Mouse (Mus musculus): ENCODE data around the gene Pakap. TPM values are rescaled to one million over a fixed set of nuclear protein-coding genes. Genes with fewer than 3 reads are reported as not detected.

Pakap gene
- polyA plus RNA-seq, 1 experiment, result 0.22 TPM

GRCm38 (mm10) chr4:57906708-57907107, 338.7 kb downstream of the Pakap start:
- peaks cover 2% of the 10 kb centered on the region; the same call in 1 of the 2 replicates for H3K4me1 ChIP-seq (ENCODE audit: control insufficient read depth, insufficient read depth, insufficient read length, low read length)
- no peaks in the 10 kb centered on the region for H3K27me3 ChIP-seq (ENCODE audit: control insufficient read depth, insufficient read depth, low read length)
- no peak overlapping the region for H3K4me3 ChIP-seq (ENCODE audit: low read depth, low read length)
- no peak overlapping the region for H3K27ac ChIP-seq (ENCODE audit: insufficient read depth, low read depth, low read length)
- WGBS, result 48% methylated on average over 2 of the region's 2 CpGs
- H3K36me3 ChIP-seq (ENCODE audit: control insufficient read depth, insufficient read depth, low read length), result peaks cover 17% of the 10 kb centered on the region
- TF ChIP-seq POLR2A (IDR thresholded peaks at IDR 0.05; ENCODE audit: low read depth, low read length), result no peak
- TF ChIP-seq CTCF (IDR thresholded peaks at IDR 0.05; ENCODE audit: extremely low read depth, insufficient read length, insufficient replicate concordance, low read depth, low read length), result no peak

DNA sequence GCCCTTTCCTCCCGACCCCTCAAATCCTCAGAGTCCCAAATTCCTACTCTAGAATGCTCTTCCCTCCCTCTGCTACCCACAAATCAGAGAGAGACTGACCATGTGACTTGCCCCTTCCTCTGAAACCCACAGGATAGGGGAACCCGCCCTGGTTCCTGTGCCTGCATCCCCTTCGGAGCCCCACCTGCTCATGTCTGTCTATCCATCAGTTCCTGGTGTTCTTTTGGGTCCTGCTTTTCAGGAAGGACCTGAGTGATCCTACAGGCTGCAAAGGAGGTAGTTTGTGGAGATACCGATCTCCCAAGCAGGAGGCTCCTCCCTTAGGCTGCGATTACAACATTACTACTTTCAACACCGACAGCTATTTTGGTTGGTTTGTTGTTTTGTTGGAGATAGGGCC, 340.9 kb downstream of the Pakap start:
- WGBS, result 57% methylated on average over 6 of the region's 6 CpGs
- Histone ChIP-seq H3K27ac (ENCODE audit: insufficient read depth, low read depth, low read length) (no peak overlapping the region), H3K36me3 (ENCODE audit: control insufficient read depth, insufficient read depth, low read length) (peaks cover 17% of the 10 kb centered on the region), H3K27me3 (ENCODE audit: control insufficient read depth, insufficient read depth, low read length) (no peaks in the 10 kb centered on the region), H3K4me1 (ENCODE audit: control insufficient read depth, insufficient read depth, insufficient read length, low read length) (peaks cover 2% of the 10 kb centered on the region; the same call in 1 of the 2 replicates), H3K4me3 (ENCODE audit: low read depth, low read length) (no peak overlapping the region)
- TF ChIP-seq CTCF (IDR thresholded peaks at IDR 0.05; ENCODE audit: extremely low read depth, insufficient read length, insufficient replicate concordance, low read depth, low read length) (no peak), POLR2A (IDR thresholded peaks at IDR 0.05; ENCODE audit: low read depth, low read length) (no peak)

DNA sequence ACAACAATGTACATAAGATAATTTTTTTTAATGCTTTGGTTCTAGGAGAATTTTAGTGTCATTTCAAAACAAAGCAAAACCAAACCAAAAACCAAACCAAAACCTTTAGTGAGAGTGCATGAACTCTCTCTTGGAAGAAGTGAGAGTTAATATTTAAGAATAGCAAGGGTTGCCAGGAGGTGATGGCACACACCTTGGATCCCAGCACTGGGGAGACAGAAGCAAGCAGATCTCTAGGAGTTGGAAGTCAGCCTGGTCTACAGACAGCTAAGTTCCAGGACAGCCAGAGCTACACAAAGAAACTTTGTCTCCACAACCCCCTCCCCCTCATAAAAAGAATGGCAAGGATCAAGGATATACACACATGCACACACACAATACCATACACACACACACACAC, 345.0 kb downstream of the Pakap start:
- Histone ChIP-seq H3K27ac (ENCODE audit: insufficient read depth, low read depth, low read length) (no peak overlapping the region; the same call in 1 of the 2 replicates), H3K4me3 (ENCODE audit: low read depth, low read length) (no peak overlapping the region), H3K4me1 (ENCODE audit: control insufficient read depth, insufficient read depth, insufficient read length, low read length) (peaks cover 8% of the 10 kb centered on the region; the same call in 1 of the 2 replicates), H3K36me3 (ENCODE audit: control insufficient read depth, insufficient read depth, low read length) (peaks cover 17% of the 10 kb centered on the region), H3K27me3 (ENCODE audit: control insufficient read depth, insufficient read depth, low read length) (no peaks in the 10 kb centered on the region)
- TF ChIP-seq POLR2A (IDR thresholded peaks at IDR 0.05; ENCODE audit: low read depth, low read length), result no peak

DNA sequence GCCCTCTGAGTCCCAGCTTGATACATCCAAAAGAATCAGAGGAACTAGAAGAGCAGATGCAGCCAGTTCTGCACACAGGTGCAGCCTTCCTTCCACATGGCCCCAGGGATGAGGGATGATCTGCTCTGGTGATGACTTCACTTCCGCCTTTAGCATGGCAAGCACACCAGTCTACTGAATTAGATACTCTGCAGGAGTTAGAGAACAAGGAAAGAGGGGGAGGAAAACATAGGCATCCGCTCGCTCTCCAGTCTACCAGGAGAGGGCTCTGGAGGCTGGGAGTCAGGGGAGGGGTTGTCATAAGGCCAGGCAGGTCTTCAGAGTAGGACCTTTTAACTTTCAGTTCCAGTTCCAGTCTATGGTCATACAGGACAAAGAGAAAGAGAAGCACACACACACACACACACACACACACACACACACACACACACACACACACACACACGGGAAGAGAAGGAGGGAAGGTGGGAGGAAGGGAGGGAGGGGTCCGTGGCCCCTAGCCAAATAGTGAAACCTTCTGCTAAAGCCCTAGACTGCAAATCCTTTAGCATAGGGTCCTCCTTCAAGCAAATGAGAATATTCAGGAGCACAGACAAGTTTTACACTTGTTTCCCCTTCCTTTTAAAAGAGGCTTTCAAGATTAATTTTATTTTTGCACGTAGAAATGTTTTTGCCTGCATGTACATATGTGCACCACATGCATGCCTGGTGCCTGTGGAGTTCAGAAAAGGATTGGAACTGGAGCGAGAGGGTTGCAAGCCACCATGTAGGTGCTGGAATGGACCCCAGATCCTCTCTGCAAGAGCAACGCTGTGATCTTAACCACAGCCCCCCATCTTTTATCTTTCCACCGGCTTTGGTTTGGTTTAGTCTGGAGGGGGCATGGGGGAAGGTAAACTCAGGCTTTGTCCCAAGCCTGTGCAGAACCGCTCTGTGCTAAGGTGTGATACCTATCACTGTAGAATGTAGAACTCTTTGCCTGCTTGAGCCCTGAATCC, 346.5 kb downstream of the Pakap start:
- Histone ChIP-seq H3K4me3 (ENCODE audit: low read depth, low read length) (peak overlapping the region; percentile 70), H3K27ac (ENCODE audit: insufficient read depth, low read depth, low read length) (peak overlapping the region; percentile 97), H3K27me3 (ENCODE audit: control insufficient read depth, insufficient read depth, low read length) (no peaks in the 10 kb centered on the region), H3K4me1 (ENCODE audit: control insufficient read depth, insufficient read depth, insufficient read length, low read length) (peaks cover 10% of the 10 kb centered on the region; the same call in 1 of the 2 replicates), H3K36me3 (ENCODE audit: control insufficient read depth, insufficient read depth, low read length) (peaks cover 12% of the 10 kb centered on the region)
- no peak for TF ChIP-seq POLR2A (IDR thresholded peaks at IDR 0.05; ENCODE audit: low read depth, low read length)
- TF ChIP-seq CTCF (IDR thresholded peaks at IDR 0.05; ENCODE audit: extremely low read depth, insufficient read length, insufficient replicate concordance, low read depth, low read length), result peak; percentile 50; the same call in 1 of the 2 replicates
- 17% methylated on average over 10 of the region's 10 CpGs for WGBS

GRCm38 (mm10) chr4:57915216-57915965, 347.4 kb downstream of the Pakap start:
- 9% methylated on average over 17 of the region's 17 CpGs for WGBS
- H3K36me3 ChIP-seq (ENCODE audit: control insufficient read depth, insufficient read depth, low read length), result peaks cover 5% of the 10 kb centered on the region; the same call in 1 of the 2 replicates
- peak overlapping the region; percentile 70 for H3K4me3 ChIP-seq (ENCODE audit: low read depth, low read length)
- TF ChIP-seq POLR2A (IDR thresholded peaks at IDR 0.05; ENCODE audit: low read depth, low read length) (no peak; the same call in 1 of the 2 replicates), CTCF (IDR thresholded peaks at IDR 0.05; ENCODE audit: extremely low read depth, insufficient read length, insufficient replicate concordance, low read depth, low read length) (no peak)
- peaks cover 10% of the 10 kb centered on the region; the same call in 1 of the 2 replicates for H3K4me1 ChIP-seq (ENCODE audit: control insufficient read depth, insufficient read depth, insufficient read length, low read length)
- no peaks in the 10 kb centered on the region for H3K27me3 ChIP-seq (ENCODE audit: control insufficient read depth, insufficient read depth, low read length)
- H3K27ac ChIP-seq (ENCODE audit: insufficient read depth, low read depth, low read length), result peak overlapping the region; percentile 97

DNA sequence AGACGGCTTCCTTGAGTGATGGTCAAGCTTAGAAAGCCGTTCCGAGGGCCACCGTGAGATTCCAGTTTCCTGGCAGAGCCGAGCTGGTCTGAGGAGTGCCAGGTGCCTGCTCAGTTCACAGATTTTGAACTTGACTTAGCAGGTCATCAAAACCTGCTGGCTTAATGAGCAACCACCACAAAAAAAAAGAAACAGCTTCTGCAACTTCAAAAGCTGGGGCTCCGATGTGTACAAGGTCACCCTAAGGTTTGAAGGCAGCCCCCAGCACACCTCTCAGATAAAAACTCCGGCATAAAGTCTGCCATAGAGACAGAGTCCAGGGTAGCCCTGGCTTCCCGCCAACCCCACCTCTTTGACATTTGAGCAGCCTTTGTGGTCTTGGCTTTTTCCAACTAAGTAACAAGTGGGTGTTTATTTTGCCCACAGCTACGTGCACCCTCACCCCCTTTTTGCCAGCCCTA, 348.3 kb downstream of the Pakap start, which contains the start of gene D630039A03Rik:
TSS of gene D630039A03Rik (minus strand) at position 97 of the 461 bp plus-strand sequence.
- 8% methylated on average over 9 of the region's 9 CpGs for WGBS
- H3K4me1 ChIP-seq (ENCODE audit: control insufficient read depth, insufficient read depth, insufficient read length, low read length), result peaks cover 10% of the 10 kb centered on the region; the same call in 1 of the 2 replicates
- TF ChIP-seq CTCF (IDR thresholded peaks at IDR 0.05; ENCODE audit: extremely low read depth, insufficient read length, insufficient replicate concordance, low read depth, low read length) (no peak), POLR2A (IDR thresholded peaks at IDR 0.05; ENCODE audit: low read depth, low read length) (peak; percentile 34; the same call in 1 of the 2 replicates)
- peak within 1 kb of the TSS; percentile 70 for H3K4me3 ChIP-seq (ENCODE audit: low read depth, low read length)
- peak within 1 kb of the TSS; percentile 97 for H3K27ac ChIP-seq (ENCODE audit: insufficient read depth, low read depth, low read length)
- no peaks in the 10 kb centered on the region for H3K27me3 ChIP-seq (ENCODE audit: control insufficient read depth, insufficient read depth, low read length)
- no peaks in the 10 kb centered on the region for H3K36me3 ChIP-seq (ENCODE audit: control insufficient read depth, insufficient read depth, low read length)

All from small intestine, adult 2 months (tissue).